Mouse (Mus musculus): ENCODE measurements around the gene Tbc1d24. TPM values are rescaled to one million over a fixed set of nuclear protein-coding genes. Genes with fewer than 3 reads are reported as not detected.
A peak's percentile ranks its signal among the peaks of the same experiment; 100 is the strongest.

The Tbc1d24 gene
- 5.3 TPM in 2 replicates for polyA plus RNA-seq (2016; fragmentation: Nextera tagmentation; extraction: Ambion mirVana)

DNA sequence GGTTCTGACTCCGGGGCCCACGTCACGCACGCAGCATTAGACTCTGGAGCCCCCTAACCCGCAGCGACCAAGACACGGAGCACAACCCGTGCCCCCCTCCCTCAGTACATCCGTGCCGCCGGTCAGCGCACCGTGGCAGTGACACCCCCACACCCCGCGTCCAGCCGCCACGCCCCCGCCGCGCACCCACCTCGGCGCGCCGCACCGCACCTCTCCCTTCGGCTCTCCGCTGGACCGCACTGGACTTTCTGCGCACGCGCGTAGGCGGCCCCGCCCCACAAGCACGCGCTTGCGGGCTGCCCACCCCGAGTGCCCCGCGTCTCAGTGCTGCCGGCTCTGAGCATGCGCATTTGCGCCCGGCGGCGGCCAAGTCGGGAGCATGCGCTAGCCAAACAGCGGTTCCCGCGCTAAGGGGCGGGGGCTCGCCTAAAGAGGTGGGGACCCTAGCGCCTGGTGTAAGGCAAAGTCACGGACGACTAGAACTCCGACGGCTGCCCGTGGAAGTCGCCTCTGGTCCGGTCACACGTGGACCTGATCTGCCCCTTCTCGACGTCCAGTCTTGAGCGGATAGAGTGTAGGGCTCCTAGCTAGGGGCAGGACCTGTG is at the start of gene Tbc1d24:
TSS of gene Tbc1d24 (minus strand) at position 279 of the 605 bp plus-strand sequence.
- Histone ChIP-seq H3K4me1 (peaks cover 81% of the 10 kb centered on the region), H3K4me3 (peak within 1 kb of the TSS; percentile 75), H3K36me3 (no peaks in the 10 kb centered on the region), H3K27me3 (ENCODE audit: insufficient read depth, poor library complexity, severe bottlenecking) (peaks cover 33% of the 10 kb centered on the region), H3K27ac (peak within 1 kb of the TSS; percentile 87), H3K9me3 (no peaks in the 10 kb centered on the region)
- under 1% methylated on average over 64 of the region's 65 CpGs for WGBS
- DNase-seq (ENCODE audit: low spot score), result peak; percentile 96

DNA sequence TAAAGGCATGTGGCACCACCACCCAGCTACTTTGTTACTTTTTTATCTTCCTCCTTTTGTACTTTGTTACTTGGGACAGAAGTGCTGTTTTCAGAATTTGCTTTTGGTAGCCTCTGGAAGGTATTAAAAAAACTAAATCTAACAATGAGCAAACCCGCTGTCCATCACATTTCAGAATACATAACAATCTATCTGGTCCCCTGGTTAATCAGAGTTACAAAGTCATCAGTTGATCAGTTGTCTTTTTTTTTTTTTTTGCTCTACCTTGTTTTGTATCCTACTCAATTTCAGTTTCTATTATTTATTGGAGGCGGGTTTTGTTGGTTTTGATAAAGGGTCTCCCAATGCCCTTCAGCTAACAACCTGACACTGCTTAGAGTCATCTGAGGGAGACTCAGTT is 47.0 kb upstream of the Tbc1d24 start:
- Histone ChIP-seq H3K27me3 (ENCODE audit: insufficient read depth, poor library complexity, severe bottlenecking) (no peaks in the 10 kb centered on the region), H3K9me3 (no peaks in the 10 kb centered on the region), H3K36me3 (peaks cover 19% of the 10 kb centered on the region), H3K4me1 (peaks cover 8% of the 10 kb centered on the region), H3K27ac (peak overlapping the region; percentile 94; the same call in 1 of the 2 replicates), H3K4me3 (no peak overlapping the region)
- WGBS, result 94% methylated on average over 2 of the region's 2 CpGs
- DNase-seq (ENCODE audit: low spot score), result no peak

DNA sequence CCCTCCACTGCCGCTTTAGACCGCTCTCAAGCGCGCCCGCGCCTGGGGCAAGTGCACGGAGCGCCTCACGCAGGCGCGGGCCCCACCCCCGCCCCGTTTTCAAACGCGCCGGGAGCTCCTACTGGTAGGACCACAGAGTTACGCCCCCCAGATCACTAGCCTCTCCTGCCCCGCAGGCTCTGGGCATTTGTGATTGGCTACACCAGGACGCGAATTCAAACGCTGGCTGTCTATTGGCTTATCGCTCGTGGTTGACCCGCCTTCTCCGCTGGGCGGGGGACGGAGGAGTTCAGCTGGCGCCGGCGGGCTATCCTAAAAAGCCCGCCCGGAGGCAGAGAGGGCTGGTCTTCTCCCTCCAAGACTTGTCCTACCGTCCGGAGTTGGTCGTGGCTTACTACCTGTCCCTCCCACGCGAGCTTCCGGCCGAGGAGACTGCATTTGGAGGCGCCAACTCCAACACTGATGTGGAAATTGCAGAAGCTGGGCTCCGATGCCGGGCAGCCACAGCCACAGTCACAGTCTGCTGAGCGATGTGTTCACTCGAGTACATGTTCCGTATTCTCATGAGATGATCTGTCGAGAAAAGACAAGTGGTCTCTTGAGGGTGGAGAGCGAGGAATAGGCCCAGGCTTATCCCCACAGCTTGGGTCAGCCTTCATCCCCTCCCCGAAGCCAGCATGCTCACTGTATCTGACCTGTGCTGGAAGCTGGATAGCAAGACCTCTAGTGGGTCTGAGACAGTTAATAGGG is 46.1 kb upstream of the Tbc1d24 start, which contains the start of gene Ccnf:
TSS of gene Ccnf (minus strand) at position 165 of the 750 bp plus-strand sequence.
- Histone ChIP-seq H3K4me1 (peaks cover 8% of the 10 kb centered on the region), H3K36me3 (peaks cover 27% of the 10 kb centered on the region), H3K4me3 (peak within 1 kb of the TSS; percentile 81), H3K9me3 (no peaks in the 10 kb centered on the region), H3K27me3 (ENCODE audit: insufficient read depth, poor library complexity, severe bottlenecking) (no peaks in the 10 kb centered on the region), H3K27ac (peak within 1 kb of the TSS; percentile 94)
- under 1% methylated on average over 48 of the region's 48 CpGs for WGBS
- DNase-seq (ENCODE audit: low spot score), result peak; percentile 99

DNA sequence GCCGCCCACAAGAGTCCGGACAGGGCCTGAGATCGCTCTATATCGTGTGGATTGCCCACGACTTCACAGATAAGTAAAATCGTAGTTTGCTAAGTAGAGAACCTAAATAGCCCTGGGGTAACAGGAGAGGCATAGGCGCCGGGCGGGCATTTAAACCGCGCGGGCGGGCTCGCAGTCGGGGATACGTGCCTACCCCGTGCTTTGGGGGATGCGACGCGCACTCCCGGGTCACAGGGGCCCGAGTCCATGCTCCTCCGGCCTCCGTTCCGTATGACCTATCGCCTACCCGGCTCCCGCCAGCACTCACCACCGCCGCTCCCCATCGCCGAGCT is 45.6 kb upstream of the Tbc1d24 start:
- Histone ChIP-seq H3K4me3 (peak overlapping the region; percentile 81), H3K27ac (peak overlapping the region; percentile 94), H3K27me3 (ENCODE audit: insufficient read depth, poor library complexity, severe bottlenecking) (no peaks in the 10 kb centered on the region), H3K9me3 (no peaks in the 10 kb centered on the region), H3K4me1 (peaks cover 8% of the 10 kb centered on the region), H3K36me3 (peaks cover 32% of the 10 kb centered on the region)
- WGBS, result under 1% methylated on average over 32 of the region's 32 CpGs
- no peak for DNase-seq (ENCODE audit: low spot score)

DNA sequence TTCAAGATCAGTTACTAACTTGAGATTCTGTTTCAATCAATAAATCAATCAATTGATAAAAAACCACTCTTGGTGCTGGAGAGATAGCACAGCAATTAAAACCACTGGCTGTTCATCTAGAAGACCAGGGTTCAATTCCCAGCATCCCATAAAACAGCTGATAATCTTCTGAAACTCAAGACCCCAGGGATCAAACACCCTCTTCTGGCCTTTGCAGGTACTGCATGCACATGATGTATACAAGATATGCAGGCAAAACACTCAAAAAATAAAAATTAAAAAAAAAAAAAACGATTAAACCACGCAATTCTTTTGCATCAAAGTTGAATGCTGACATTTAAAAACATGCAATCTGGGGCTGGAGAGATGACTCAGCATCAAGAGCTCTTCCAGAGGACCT is 43.3 kb upstream of the Tbc1d24 start:
- Histone ChIP-seq H3K4me1 (peaks cover 8% of the 10 kb centered on the region), H3K36me3 (peaks cover 50% of the 10 kb centered on the region), H3K4me3 (no peak overlapping the region), H3K27me3 (ENCODE audit: insufficient read depth, poor library complexity, severe bottlenecking) (no peaks in the 10 kb centered on the region), H3K27ac (no peak overlapping the region), H3K9me3 (no peaks in the 10 kb centered on the region; the same call in none of the 2 replicates)
- DNase-seq (ENCODE audit: low spot score), result no peak
- 91% methylated on average over 2 of the region's 2 CpGs for WGBS

DNA sequence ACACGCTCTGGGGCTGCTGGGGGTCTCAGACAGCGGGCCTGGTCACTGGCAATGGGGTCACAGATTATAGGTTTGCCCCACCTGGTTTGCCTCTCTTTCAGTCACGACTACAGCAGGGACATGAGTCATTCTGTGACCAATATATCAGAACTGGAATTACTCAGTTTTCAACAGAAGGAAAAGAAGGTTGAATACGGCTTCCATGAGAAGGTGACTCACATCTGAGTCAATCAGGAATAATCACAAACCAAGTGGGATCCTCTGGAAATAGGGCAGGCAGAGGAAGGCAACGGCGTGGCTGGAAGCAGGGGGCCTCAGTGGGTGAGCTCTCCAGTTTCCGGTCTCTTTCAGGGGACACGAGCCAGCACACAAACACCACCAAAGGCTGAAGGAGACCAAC is 38.7 kb upstream of the Tbc1d24 start:
- WGBS, result 92% methylated on average over 8 of the region's 8 CpGs
- no peak for DNase-seq (ENCODE audit: low spot score)
- H3K4me1 ChIP-seq, result no peaks in the 10 kb centered on the region
- H3K27me3 ChIP-seq (ENCODE audit: insufficient read depth, poor library complexity, severe bottlenecking), result no peaks in the 10 kb centered on the region
- H3K4me3 ChIP-seq, result no peak overlapping the region
- no peak overlapping the region for H3K27ac ChIP-seq
- peaks cover 93% of the 10 kb centered on the region for H3K36me3 ChIP-seq
- H3K9me3 ChIP-seq, result no peaks in the 10 kb centered on the region; the same call in none of the 2 replicates

DNA sequence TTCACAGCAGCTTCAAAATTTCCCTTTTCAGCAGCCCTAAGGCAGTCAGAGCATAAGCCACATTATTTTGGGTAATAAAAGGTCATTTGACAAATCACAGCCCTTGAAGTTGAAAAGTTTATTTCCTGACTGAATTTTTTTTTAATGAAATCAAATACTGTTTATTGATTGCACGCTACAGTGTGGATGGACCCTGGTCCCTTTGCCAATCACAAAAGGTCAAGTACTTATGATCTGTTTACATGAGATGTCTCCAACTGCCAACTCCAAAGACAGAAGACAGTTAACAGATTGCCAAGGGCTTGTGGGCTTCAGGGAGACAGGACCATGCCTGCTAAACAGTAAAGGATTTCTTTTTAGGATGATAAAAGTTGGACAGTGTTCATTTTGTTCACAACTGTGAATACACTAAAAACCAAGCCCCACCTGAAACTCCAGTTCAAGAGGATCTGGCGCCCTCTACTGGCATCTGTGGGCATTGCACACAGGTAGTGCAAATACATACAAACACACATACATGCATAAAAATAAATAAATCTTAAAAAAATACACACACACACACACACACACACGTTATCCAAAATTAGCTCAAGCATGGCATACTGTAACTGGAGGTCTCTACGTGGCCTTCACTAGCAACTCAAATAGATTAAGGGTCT is 38.1 kb upstream of the Tbc1d24 start:
- Histone ChIP-seq H3K4me1 (no peaks in the 10 kb centered on the region), H3K36me3 (peaks cover 93% of the 10 kb centered on the region), H3K9me3 (no peaks in the 10 kb centered on the region; the same call in none of the 2 replicates), H3K27ac (no peak overlapping the region), H3K4me3 (no peak overlapping the region), H3K27me3 (ENCODE audit: insufficient read depth, poor library complexity, severe bottlenecking) (no peaks in the 10 kb centered on the region)
- 82% methylated on average over 4 of the region's 4 CpGs for WGBS
- DNase-seq (ENCODE audit: low spot score), result no peak

DNA sequence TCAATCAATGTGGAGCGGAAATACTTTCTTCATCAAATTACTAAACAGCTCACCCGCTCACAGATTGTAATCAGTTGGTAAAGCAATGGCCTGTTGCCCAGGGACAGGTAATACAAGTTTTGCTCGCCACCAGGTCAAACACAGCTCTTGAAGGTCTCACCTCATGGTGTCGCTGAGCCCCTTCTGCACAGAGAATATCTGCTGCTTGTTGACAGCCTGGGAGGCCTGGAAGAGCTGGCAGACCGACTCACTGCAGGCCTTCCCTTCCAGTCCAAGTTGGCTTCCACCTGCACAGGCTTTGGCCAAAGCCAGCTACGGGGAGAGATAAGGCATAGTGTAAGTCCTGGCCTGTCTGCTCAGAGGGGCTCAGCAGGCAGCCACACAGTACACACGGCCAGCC is 31.6 kb upstream of the Tbc1d24 start:
- peaks cover 100% of the 10 kb centered on the region for H3K36me3 ChIP-seq
- no peaks in the 10 kb centered on the region for H3K9me3 ChIP-seq
- WGBS, result 91% methylated on average over 7 of the region's 7 CpGs
- H3K27ac ChIP-seq, result no peak overlapping the region
- H3K4me3 ChIP-seq, result no peak overlapping the region
- no peaks in the 10 kb centered on the region for H3K4me1 ChIP-seq
- DNase-seq (ENCODE audit: low spot score), result no peak
- no peaks in the 10 kb centered on the region for H3K27me3 ChIP-seq (ENCODE audit: insufficient read depth, poor library complexity, severe bottlenecking)

DNA sequence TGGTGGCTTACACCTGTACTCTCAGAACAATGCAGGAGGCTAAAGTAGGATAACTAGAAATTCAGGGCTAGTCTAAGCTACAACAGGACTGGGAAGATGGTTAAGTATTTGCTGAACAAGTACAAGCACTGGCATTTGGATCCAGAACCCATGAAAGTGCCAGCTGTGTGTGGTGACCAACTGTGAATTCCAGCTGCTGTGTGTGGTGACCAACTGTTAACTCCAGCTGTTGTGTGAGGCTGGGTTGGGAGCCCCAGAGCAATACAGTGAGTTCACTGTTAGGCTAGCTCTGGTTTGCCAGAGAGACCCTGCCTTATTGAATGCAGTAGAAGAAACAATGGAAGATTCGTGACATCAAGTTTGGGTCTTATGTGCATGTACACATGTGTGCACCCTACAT is 31.1 kb upstream of the Tbc1d24 start:
- 98% methylated on average over 1 of the region's 1 CpGs for WGBS
- H3K27ac ChIP-seq, result no peak overlapping the region
- H3K4me3 ChIP-seq, result no peak overlapping the region
- no peaks in the 10 kb centered on the region for H3K9me3 ChIP-seq
- peaks cover 100% of the 10 kb centered on the region for H3K36me3 ChIP-seq
- no peaks in the 10 kb centered on the region for H3K4me1 ChIP-seq
- no peak for DNase-seq (ENCODE audit: low spot score)
- H3K27me3 ChIP-seq (ENCODE audit: insufficient read depth, poor library complexity, severe bottlenecking), result no peaks in the 10 kb centered on the region

DNA sequence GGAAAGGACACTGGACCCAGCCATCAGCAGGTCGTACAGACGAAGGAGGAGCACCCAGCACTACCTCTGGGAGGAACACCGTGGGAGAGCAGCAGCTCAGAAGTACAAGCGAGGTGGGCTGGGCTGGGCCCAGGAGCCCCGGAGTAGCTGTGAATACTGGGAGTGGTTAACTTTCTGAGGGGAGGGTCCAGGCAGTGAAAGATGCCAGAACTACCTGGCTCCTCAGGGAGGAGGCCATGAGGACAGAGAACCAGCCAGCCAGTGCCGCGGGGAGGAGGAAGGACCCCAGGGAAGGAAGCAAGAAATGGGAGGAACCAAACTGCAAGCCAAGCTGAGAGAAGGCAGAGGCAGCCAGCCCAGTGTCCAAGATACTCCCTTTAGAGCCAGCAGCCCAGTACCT is 22.6 kb upstream of the Tbc1d24 start:
- Histone ChIP-seq H3K36me3 (peaks cover 99% of the 10 kb centered on the region), H3K27me3 (ENCODE audit: insufficient read depth, poor library complexity, severe bottlenecking) (no peaks in the 10 kb centered on the region), H3K9me3 (no peaks in the 10 kb centered on the region), H3K4me1 (0 out of 2 replicates have a peak, but pooled peaks cover 3% of the 10 kb centered on the region), H3K4me3 (no peak overlapping the region), H3K27ac (no peak overlapping the region)
- no peak for DNase-seq (ENCODE audit: low spot score)
- WGBS, result 86% methylated on average over 7 of the region's 7 CpGs

DNA sequence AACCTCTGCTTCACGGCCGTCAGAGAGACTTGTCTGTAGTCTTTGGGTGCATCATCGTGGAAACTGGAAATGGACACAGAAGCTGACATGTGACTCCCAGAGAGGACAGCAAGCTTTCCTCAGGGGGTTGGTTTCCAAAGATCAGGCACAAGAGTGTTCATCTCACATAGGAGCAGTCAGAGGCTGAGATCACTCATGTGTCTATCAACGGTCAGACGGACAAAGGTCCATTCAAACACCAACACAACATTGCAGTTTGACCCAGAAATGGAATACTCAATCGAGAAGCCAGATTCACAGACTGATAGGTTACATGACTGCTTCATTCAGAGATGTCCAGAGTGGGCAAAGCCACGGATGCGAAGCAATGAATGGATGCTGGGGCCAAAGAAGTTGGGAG is 21.4 kb upstream of the Tbc1d24 start:
- 0 out of 2 replicates have a peak overlapping the region, but pooled peaks have one; percentile 44 for H3K27ac ChIP-seq

DNA sequence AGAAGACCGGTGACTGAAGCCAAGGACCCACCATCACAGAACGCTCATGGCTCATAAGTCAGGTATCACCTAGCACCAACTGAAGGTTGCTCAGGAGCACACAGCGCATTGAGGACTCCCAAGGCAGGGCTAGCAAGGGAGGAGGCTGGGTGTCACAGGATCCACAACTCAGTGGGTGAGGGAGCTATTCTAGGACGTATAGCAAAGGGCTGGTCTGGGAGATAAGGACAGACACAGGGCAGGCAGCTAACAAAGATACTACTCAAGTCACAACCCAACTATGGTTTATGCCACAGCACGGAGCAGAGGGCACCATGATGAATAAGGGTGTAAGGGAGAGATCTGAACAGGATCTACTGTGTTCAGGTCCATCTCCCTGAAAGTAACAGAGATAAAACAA is 20.5 kb upstream of the Tbc1d24 start:
- no peak overlapping the region for H3K4me3 ChIP-seq
- H3K4me1 ChIP-seq, result peaks cover 7% of the 10 kb centered on the region
- H3K9me3 ChIP-seq, result no peaks in the 10 kb centered on the region
- peak overlapping the region; percentile 23; the same call in 1 of the 2 replicates for H3K27ac ChIP-seq
- no peaks in the 10 kb centered on the region for H3K27me3 ChIP-seq (ENCODE audit: insufficient read depth, poor library complexity, severe bottlenecking)
- DNase-seq (ENCODE audit: low spot score), result peak; percentile 88
- H3K36me3 ChIP-seq, result peaks cover 83% of the 10 kb centered on the region
- 74% methylated on average over 5 of the region's 5 CpGs for WGBS

More for the DNA sequence above, 21.4 kb upstream of the Tbc1d24 start:
- no peaks in the 10 kb centered on the region for H3K27me3 ChIP-seq (ENCODE audit: insufficient read depth, poor library complexity, severe bottlenecking)
- 0 out of 2 replicates have a peak, but pooled peaks cover 3% of the 10 kb centered on the region for H3K4me1 ChIP-seq
- WGBS, result 90% methylated on average over 8 of the region's 8 CpGs
- H3K36me3 ChIP-seq, result peaks cover 92% of the 10 kb centered on the region
- no peak overlapping the region for H3K4me3 ChIP-seq
- no peak for DNase-seq (ENCODE audit: low spot score)
- H3K9me3 ChIP-seq, result no peaks in the 10 kb centered on the region

DNA sequence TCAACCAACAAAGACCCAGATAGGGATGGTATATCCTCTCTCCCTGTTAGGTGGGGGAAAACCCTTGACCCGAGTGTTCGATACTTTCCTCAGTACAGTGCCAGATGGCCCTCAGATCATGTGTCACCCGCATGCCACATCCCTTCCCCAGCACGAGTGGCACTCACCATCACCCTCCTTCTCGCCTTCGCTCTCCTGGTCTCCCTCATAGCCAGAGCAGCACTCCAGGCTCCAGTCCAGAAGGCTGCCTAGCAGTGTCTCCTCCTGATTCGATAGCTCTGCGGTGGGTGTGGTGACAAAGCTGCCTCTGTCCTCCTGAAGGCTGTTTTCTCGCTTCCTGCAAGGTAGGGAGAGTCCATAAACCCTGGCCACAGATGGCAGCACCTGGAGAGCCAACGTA is 19.4 kb upstream of the Tbc1d24 start:
- H3K36me3 ChIP-seq, result peaks cover 72% of the 10 kb centered on the region
- no peak for DNase-seq (ENCODE audit: low spot score)
- H3K9me3 ChIP-seq, result no peaks in the 10 kb centered on the region
- H3K4me1 ChIP-seq, result peaks cover 12% of the 10 kb centered on the region
- H3K4me3 ChIP-seq, result no peak overlapping the region
- no peaks in the 10 kb centered on the region for H3K27me3 ChIP-seq (ENCODE audit: insufficient read depth, poor library complexity, severe bottlenecking)
- WGBS, result 88% methylated on average over 10 of the region's 10 CpGs
- peak overlapping the region; percentile 23; the same call in 1 of the 2 replicates for H3K27ac ChIP-seq
